Mouse (Mus musculus) brain, embryonic 18.5 days (tissue): ENCODE measurements around the gene Clec2l.
"Not testable (repeated sequence)": the region's sequence is repeated elsewhere in the genome, so short reads cannot be mapped to it uniquely, and the experiment has no call there.

Experiments used
- DNase-seq: peaks from one replicate; pipeline ENCODE4 v3.0.0-alpha.2; 2012; ENCODE audit warnings: low read depth, low spot score

Clec2l gene

DNA sequence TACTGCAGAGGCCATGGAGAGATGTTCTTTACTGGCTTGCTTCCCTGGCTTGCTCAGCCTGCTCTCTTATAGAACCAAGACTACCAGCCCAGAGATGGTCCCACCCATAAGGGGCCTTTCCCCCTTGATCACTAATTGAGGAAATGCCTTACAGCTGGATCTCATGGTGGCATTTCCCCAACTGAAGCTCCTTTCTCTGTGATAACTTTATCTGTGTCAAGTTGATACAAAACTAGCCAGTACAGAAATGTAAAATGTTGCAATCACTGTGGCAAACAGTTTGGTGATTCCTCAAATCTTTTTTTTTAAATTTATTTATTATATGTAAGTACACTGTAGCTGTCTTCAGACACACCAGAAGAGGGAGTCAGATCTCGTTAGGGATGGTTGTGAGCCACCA, 7.6 kb downstream of the Clec2l start:
- not testable (repeated sequence) for DNase-seq

DNA sequence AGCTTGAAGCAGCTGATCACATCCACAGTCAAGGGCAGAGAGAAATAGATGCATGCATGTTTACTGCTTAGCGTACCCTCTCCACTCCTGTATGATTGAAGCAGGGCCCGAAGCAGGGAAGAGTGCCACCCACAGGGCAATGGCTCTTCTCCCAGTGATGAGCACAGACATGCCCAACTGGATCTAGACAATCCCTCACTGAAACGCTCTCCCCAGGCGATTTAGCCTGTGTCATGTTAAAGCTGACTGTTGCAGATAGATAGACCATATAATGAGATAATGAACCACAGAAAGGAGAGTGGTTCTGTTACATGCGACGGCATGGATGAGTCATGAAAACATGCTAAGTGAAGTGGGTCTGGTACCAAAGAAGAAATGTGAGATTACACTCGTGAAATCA, 8.4 kb downstream of the Clec2l start:
- DNase-seq, result no peak

DNA sequence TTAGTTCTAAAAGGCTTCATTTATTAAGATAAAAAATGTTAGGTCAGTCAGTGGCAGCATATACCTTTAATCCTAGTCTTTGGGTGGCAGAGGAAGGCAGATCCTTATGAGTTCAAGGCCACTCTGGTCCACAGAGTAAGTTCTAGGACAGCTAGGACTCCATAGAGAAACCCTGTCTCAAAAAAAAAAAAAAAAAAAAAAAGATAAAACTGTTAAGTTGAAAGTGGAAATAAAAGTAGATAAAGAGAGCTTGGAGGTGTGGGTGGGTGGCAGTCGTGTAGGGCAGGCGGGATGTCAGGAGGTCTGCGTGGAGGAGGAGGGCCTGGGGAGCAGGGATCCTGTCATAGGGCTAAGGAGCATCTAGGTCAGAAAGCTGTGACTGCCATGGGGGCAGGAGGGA, 9.1 kb downstream of the Clec2l start:
- DNase-seq, result no peak

DNA sequence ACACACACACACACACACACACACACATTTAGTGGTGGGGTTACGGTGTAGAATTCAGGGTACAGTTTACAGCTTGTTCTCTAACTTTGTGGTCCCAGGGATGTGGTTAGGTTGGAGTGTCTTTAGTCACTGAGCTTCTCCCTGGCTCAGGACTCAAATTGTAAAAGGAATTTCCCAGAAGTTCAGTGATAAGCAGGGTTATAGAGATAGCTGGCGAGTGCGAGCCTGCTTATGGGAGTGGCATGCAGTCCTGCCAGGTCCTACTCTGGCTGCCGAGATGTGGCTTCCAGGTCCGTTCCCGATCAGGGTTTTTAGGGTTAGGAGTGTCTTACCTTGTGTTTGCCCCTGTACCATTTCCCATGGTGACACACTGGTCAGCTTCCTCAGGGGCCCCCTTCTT, 13.3 kb downstream of the Clec2l start:
- no peak for DNase-seq

DNA sequence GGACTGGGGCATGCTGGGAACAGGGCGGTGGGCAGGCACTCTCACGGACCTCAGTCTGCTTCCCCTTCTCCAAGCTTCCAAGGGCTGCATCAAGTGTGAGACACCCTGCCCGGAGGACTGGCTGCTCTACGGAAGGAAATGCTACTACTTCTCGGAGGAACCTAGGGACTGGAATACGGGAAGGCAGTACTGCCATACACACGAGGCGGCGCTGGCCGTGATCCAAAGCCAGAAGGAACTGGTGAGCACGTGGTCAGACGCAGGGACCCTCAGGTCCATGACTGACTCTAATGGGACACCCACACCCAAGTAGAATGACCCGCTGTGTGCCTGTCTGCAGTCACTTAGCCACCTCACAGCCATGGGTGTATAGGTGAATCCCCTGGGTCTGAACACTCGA, 13.9 kb downstream of the Clec2l start:
- no peak for DNase-seq

DNA sequence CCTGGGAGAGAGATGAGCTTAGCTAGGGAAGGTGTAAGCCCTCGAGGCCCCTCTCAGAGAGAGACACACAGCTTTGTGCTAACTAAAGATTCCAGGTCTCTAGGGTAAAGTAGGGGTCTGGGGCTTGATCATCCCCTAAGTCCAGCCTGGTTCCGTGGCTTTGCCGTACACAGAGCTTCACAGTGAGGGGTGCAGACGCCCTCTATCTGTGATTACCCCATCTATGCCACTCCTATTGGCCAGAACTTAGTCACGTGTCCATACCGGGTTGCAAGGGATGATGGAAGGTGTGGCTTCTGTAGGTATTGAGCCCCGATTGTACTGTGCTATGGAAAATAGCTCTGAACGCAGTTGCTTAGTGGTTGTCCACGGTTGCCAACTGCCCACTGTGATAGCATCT, 14.8 kb downstream of the Clec2l start:
- DNase-seq, result no peak

DNA sequence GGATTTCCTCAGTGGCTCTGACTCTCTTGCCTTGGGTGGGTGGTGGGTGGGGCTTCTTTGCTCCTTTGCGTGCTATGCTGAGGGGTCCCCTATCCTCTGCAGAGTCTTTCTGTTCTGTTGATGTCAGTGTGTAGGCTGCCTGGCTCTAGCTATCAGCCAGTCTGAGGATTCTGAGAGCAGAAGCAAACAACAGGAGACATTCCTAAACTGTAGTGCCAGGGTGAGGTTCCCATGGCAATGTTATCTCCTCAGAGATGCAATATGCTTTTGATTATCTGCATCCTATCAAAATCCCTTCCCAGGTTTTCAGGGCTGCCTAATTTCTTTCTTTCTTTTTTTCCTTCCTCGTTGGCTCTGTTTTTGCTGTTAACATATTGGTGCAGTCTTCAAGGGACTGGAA, 19.7 kb downstream of the Clec2l start:
- no peak for DNase-seq

DNA sequence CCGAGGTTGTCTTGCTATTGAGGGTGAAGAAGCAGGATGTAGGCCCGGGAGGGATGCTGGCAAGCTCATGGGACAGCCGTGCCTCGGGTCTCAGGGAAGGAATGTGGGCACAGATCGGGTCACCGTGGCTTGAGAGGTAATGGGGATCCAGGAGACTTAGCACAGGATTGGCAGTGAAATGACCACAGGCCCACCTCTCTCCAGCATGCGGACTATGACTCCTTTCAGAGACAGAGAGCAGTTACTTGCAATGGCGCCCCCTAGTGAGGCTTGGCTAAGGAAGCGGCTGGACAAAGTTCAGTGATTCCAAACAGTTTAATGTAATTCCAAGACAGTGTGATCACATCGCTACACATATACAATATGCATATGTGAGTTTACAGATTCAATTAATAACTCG, 24.3 kb downstream of the Clec2l start:
- no peak for DNase-seq

DNA sequence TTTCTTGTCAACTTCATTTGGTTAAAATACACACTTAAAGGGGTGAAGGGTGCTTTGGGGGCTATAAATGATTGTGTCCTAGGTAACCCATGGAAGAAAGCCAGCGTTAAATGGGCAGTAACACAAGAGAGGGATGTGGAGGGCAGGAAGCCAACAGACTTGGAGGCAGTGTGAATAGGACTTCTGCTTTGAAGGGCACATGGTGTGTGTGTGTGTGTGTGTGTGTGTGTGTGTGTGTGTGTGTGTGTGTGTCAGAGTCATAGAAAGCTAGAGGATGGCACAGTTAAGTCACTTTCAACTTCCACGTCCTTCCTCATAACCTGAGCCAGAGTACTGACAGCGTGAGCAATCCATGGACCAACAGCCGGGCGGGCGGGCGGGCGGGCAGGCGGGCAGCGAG, 26.0 kb downstream of the Clec2l start:
- DNase-seq, result no peak

DNA sequence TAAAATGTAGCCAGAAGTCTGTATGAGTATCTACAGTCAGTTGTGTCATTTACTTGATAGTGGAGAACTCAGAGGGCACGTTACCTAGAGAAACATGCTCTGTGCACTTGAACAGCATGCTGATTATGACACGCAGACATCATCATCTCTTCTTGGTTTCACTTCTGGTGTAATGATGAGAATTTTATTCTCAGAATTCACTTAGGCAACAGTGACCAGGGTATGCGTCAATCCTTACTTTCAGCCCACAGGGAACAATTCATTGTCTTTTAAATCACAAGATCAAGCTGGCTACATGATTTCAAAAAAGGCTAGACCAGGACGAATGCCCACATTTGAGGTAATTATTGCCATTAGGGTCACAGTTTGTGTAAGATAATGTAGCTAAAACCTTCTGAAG, 27.7 kb downstream of the Clec2l start:
- DNase-seq, result no peak

DNA sequence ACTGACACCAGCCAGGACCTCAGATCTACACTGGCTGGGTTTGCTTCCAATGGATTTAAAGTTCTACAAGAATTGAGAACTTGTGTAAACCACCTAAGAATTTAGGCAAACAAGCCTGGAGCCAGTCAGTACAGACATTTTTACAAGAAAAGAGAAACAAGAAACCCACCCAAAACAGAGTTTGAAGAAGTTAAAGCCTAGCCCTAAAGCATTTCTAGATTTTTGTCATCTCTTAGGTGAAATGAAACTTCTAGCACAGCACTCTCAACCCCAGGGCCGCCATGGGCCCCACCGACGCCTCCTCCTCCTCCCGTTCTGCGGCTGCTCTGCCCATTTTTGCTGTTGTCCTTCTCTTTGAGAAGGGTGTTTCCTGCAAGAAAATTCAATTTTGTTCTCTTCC, 28.2 kb downstream of the Clec2l start:
- DNase-seq, result no peak

DNA sequence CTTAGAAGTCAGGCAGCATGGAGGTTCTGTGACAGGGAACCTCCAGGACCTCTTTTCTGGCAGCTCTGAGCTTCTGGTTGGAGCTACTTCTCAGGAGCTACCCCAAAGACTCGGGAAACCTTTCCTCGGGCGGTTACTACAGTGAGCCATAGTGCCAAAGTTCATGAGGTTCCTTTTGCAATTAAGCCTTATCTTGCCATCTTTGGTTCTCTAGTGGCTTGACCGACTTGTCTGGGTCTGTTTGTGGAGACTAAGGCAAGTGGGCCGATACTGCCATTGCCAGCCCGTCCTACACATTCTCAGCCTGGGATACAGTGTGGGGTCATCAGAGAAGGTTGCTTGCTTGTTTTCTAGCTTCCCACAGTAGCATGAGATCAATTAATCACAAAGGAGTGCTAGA, 29.7 kb downstream of the Clec2l start:
- DNase-seq, result no peak

DNA sequence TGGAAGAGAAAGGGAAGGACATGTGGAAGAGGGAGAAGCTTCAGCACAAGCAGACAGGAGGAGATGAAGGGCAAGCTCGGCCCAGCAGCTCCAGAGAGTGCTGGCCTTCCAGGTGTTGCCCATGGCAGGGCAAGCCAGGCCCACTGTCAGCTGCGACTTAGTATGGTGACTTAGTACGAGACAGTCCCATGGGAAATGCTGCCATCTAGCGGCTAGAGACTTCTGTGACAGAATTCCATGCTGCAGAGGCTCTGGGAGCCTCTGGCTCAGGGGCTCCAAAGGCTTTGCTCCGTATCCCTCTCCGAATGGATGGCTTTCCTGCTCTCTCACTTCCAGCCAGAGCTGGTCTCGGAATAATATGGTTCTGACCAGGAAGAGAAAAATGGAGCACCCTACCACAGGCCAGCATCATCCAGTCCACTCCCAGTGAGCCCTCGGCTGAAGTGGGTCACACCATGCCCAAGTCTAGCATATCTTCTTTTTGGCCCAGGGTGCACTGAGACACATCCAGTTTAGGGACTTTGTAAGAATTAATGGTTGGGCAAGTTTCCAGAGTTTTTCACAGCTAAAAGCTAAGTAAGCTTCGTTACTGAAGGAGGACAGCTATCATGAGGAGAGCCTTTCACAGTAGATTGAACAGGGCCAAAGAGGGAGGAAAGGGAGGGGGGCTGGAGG, 32.6 kb downstream of the Clec2l start:
- peak; percentile 51 for DNase-seq

DNA sequence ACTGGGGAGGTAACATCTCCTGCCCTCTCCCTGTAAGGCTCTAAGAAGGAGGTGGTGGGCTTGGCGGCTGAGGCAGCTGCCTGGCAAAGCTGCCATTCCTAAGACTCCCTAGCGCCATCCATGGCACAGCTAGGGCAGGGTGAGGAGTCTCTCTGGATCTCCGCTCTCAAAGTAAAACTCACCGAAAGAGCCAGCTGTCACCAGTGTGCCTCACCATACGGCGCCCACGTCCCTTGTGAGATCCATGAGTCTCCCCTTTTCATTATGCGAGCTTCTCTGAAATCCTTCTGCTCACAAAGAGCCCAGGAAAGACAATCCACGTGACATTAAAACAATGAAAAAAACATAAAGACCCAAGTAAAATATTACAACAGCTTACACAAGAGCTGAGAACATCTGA, 33.7 kb downstream of the Clec2l start:
- no peak for DNase-seq

DNA sequence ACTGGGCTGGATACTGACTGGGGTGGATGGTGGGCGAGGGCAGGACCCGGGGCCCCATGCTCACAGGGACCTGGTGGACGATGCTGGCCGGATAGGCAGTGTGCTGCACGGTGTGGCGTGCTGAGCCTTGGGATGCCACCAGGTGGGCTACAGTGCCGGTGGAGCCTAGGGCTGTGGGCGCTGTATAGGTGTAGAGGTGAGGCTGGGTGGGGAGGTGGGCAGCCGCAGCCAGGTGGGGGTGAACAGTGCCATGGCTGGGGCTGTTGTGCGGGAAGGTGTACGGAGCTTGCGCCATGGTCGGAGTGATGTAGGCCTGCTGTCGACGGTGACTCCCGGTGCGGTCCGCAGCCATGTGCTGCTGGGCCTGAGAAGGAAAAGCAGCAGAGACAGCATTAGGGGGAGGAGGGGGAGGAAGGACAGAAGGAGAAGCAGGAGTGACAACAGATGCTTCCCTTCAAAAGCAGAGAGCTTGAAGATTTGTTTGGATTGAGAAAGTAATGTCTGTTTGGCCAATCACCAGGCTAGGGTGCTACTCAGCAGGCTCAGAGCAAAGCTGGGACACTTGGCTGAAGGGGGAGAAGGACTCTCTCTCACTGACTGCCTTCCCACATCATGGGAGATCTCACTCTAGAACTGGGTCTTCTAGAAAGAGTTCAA, 35.5 kb downstream of the Clec2l start:
- no peak for DNase-seq

DNA sequence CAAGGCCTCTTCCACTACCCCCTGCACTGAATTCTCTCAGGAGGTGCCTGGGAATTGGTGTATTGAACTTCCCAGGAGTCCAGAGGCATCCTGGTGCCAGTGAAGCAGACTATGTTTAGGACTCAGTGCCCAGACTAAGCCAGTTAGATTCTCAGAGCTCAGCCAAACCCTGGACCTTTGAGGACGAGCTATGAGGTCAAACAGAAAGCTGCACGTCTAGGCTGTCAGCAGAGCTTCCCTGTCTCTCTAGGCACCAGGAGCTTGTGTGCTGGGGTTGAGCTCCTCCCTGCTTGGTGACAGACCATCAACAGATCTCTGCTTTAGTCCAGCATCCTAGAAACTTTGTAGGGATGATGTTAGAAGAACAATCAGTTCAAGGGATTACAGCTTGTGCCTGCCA, 38.6 kb downstream of the Clec2l start:
- DNase-seq, result no peak

DNA sequence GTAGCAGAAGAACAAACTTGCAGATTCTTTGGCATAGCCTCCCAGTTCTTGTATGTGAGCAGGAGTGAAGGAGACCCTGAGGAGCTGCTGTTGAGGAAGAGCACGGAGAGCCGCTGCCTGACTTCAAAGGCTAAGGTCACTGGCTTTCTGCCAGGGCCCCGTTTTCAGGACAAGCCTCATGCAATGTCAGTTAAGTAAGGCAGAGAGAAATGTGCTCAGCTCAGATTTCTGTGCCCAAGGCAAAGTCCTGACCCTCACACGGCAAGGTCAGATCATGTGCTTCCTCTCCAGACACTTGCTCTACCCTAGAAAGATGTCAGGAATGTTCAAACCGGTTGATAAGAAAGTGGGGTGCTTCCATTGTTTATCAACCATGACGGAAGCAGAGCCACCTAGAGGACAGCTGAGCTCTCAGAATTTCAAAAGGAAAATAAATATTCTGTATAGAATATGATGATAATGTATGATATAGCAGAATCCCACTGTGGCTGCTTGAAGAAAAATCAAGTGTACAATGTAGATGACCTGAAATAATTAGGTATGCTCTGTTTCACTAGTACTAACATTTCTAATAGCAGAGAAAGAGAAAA, 40.0 kb downstream of the Clec2l start:
- no peak for DNase-seq

DNA sequence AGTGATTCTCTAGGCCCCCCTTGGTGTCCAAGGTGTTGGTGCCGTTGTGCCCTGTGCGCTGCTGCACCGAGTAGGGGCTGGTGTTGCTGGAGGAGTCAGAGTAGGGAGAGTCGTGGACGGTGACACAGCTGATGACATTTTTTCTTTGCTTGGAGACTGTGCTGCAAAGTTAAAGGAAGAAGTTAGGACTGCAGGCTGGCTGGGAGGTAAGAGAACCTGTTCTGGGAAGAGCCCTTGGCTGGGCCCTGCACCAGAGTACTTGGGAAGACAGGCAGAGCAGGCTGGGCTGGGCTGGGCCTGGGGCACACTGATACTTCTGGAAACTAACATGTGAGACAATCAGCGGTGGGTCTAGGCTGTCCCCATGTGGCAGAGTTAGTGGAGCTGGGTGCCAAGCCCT, 40.7 kb downstream of the Clec2l start:
- DNase-seq, result no peak

DNA sequence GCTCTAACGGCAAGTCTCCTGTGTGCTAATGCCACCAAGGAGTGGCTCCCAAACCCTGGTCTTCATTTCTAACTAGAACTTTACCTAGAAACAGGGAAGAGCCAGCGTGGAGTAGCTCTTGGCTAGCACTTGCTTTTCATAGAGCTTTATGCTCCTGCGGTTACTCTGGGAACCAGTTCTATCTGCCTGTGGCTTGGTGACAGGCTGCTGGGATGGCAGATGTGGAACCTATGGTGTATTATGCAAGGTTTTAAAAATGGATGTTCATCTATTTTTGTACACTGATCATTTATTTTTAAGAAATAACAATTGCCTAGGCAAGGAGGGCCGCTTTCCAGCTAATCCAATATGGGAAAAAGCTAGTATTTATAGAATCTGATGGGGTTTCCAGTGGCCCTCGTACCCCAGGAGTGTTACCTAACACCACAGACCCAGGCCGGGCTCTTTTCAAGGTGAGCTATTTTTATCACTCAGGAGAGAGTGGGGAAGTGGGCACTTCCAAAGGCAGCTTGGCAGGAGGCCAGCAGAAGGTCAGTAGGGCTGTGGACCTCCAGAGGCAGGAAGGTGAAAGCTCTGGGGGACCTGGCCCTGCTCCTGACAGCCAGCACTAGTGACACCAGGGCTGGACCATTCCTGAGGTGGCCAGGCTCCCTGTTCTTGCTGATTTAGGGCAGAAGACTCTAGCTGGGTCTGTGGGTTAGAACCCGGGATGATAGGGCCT, 41.6 kb downstream of the Clec2l start:
- DNase-seq, result no peak

DNA sequence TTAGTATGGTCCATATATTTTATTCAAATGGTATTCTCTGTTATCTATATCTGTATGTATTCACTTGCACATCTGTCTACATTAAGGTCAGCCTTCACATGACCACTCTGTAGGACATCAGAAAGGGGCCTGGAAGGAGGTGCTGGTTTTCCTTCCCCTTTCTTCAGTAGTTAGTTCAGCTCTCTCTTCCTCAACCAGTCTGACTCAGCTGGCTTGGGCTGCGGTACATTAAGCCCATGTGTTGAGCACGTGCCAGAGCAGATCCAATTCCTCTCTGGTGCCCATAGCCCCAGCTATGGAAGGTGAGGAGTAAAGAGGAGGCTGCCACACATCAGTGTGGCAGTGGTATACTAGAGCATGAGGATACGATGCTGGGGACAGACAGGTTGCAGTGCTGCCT, 47.6 kb downstream of the Clec2l start:
- DNase-seq, result no peak

DNA sequence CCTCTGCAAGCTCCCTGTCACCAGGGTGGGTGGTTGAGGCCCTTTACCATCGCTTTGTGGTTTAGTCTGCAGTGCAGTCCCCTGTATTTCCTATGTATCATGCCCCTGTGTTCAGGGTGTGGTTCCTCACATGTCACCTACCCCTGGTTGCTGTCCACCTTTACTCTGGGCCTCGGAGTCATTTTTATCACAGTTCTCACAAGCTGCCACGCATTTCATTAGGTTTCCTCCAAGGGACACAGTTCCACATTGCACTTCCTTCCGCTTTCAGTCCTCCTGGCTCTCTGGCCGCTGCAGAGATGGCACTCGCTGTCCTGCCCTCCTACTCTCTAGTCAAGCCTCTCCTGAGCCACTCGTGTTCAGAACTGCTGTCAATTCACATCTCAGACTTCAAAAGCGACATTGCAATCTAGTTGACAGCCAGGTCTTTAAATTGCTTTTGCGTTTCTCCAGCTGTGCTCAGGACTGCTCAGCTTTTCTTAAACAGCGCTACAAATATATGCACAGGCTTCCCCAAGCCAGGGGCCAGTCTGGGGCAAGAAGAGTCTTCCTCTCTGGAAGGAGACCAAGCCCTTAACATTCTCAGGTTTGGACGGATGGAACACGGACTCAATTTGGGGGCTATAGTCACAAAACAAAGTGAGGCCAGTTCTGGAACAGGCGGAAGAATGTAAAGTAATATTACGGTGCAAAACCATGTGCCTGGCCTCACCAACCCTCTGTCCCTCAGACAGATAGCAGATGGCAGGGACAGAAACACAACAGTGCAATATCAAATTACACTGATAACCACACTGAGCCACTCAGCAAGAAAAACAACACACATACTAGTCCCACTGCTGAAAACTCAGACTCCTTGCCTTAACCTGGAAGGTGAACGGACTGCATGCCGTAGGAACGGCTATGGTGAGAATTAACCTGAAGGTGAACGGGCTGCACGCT, 51.4 kb downstream of the Clec2l start:
- no peak for DNase-seq

DNA sequence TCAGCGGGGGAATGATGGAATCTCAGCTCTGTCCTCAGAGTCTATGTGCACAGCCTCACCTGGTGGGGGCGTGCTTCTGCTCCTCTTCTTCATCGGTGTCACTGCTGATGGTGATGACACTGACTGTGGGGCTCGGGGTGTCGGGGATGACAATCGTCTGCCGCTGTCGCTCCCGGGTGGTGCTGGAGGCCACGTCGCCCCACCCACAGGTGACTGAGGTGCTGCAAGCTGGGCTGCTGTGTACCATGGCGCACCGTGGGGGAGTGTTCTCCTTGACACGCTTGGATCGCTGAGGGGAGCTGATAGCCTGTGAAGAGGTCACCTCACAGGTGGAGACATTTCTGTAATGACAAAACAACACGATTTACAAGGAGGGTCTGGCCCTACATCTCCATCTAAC, 53.0 kb downstream of the Clec2l start:
- no peak for DNase-seq
